Mouse (Mus musculus) embryonic fibroblast, embryonic 13.5 days (primary cell): ENCODE measurements around the gene Map4k1. TPM values are rescaled to one million over a fixed set of nuclear protein-coding genes. Genes with fewer than 3 reads are reported as not detected.

Experiments used
- H3K27ac ChIP-seq: 2 replicates; pipeline ENCODE4 v1.5.1; 2012; ENCODE audit warnings: low read length, control low read depth, inconsistent platforms; ENCODE audit not compliant: insufficient read depth
- H3K4me1 ChIP-seq: 2 replicates; pipeline ENCODE4 v1.6.1; 2011; ENCODE audit warnings: low read length; ENCODE audit not compliant: control insufficient read depth, insufficient read depth
- H3K4me3 ChIP-seq: 2 replicates; pipeline ENCODE4 v1.5.1; 2011; ENCODE audit warnings: mild to moderate bottlenecking, control low read depth, low read length; ENCODE audit not compliant: insufficient read depth
- CTCF ChIP-seq: IDR thresholded peaks from 2 replicates; pipeline ENCODE4 v1.5.1; 2011; ENCODE audit warnings: mild to moderate bottlenecking, control low read depth, low read length, moderate library complexity, borderline replicate concordance; ENCODE audit not compliant: insufficient read depth
- POLR2A ChIP-seq: IDR thresholded peaks from 2 replicates; pipeline ENCODE4 v1.6.1; 2011; ENCODE audit warnings: low read depth, mild to moderate bottlenecking, control low read depth, low read length, moderate library complexity
- polyA plus RNA-seq: library from polyadenylated mRNA; stranded (reverse); fragments of >200 nt; gene quantifications from 2 replicates; pipeline ENCODE4 v1.2.4, GENCODE M21; 2011; ENCODE audit warnings: low read depth; ENCODE audit not compliant: missing spikeins, insufficient read length

Map4k1 gene
- polyA plus RNA-seq, 1 experiment = 2.0 TPM

- Histone ChIP-seq H3K4me1 (peaks cover 8% of the 10 kb centered on the region), H3K4me3 (no peak overlapping the region)
Measured at GRCm38 (mm10) chr7:29022479-29022878, 40.6 kb downstream of the Map4k1 start.

GRCm38 (mm10) chr7:29023514-29023913 lies 41.7 kb downstream of the Map4k1 start:
- no peak overlapping the region for H3K4me3 ChIP-seq
- H3K27ac ChIP-seq = no peak overlapping the region
- peaks cover 8% of the 10 kb centered on the region for H3K4me1 ChIP-seq
- no peak for TF ChIP-seq CTCF

More at GRCm38 (mm10) chr7:29022479-29022878, 40.6 kb downstream of the Map4k1 start:
- TF ChIP-seq POLR2A (no peak), CTCF (no peak)
- H3K27ac ChIP-seq = no peak overlapping the region

DNA sequence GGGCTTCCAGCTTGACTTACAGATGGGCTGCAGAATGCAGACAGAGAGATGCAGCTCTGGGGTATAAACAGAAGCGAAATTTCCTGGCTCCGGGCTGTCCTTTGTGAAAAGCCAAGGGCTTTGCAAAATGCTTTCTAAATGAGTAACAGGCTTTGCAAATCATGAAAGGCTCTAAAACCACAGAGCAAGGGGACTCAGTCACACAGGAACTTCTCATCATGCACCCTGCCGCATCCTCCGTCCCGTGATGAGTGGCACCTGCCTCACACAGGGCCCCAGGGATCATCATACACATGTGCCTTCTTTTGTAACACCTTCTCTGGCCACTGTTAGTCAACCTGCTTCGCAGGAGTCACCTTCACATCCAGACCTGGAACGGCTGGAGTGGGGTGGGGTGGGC lies 43.7 kb downstream of the Map4k1 start:
- peaks cover 8% of the 10 kb centered on the region for H3K4me1 ChIP-seq
- H3K4me3 ChIP-seq = no peak overlapping the region
- TF ChIP-seq POLR2A (no peak), CTCF (no peak)
- peak overlapping the region; percentile 50 for H3K27ac ChIP-seq

DNA sequence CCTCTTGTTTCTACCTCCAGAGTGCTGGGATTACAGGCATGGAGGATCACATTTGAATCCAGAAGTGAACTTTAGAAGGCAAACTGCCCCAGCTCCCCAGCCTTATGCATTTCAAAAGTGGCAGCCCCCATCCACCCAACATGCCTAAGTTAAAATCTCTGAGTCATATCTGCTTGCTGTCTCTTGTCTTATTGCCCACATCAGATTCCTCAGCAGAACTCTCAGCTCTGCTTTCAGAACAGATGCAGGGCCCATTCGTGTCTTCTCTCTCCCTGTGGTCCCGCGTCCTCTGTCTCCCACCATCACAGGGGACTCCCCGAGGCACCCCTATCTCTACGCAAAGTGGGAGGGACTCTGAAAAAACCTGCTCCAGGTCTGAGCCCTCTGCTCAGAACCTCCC lies 44.3 kb downstream of the Map4k1 start:
- H3K4me1 ChIP-seq = peaks cover 8% of the 10 kb centered on the region
- TF ChIP-seq POLR2A (no peak), CTCF (no peak)
- peak overlapping the region; percentile 66 for H3K27ac ChIP-seq
- no peak overlapping the region for H3K4me3 ChIP-seq

DNA sequence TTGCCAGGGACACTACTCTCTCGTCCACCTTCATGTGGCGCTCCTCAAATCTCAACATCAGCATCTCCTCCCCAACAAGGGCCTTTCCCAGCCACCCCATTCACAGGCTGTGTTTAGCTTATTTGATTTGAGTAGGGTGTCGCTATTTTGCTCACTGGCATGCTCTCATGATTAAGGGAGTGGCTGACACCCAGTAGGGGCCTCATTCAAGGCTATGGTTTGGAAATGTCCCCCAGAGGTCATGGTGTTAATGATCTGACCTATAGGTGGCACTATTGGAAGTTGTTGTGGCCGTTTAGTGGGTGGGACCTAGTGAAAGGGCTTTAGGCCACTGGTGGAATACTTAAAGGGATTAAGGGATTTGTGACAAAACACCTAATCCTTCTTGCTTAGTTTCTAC lies 45.0 kb downstream of the Map4k1 start:
- TF ChIP-seq POLR2A (no peak), CTCF (no peak)
- H3K4me3 ChIP-seq = no peak overlapping the region
- H3K4me1 ChIP-seq = peaks cover 8% of the 10 kb centered on the region
- no peak overlapping the region for H3K27ac ChIP-seq

- Histone ChIP-seq H3K27ac (no peak overlapping the region), H3K4me1 (peaks cover 8% of the 10 kb centered on the region), H3K4me3 (no peak overlapping the region)
- TF ChIP-seq CTCF (no peak), POLR2A (no peak)
Measured at GRCm38 (mm10) chr7:29028761-29029160, 46.9 kb downstream of the Map4k1 start.

DNA sequence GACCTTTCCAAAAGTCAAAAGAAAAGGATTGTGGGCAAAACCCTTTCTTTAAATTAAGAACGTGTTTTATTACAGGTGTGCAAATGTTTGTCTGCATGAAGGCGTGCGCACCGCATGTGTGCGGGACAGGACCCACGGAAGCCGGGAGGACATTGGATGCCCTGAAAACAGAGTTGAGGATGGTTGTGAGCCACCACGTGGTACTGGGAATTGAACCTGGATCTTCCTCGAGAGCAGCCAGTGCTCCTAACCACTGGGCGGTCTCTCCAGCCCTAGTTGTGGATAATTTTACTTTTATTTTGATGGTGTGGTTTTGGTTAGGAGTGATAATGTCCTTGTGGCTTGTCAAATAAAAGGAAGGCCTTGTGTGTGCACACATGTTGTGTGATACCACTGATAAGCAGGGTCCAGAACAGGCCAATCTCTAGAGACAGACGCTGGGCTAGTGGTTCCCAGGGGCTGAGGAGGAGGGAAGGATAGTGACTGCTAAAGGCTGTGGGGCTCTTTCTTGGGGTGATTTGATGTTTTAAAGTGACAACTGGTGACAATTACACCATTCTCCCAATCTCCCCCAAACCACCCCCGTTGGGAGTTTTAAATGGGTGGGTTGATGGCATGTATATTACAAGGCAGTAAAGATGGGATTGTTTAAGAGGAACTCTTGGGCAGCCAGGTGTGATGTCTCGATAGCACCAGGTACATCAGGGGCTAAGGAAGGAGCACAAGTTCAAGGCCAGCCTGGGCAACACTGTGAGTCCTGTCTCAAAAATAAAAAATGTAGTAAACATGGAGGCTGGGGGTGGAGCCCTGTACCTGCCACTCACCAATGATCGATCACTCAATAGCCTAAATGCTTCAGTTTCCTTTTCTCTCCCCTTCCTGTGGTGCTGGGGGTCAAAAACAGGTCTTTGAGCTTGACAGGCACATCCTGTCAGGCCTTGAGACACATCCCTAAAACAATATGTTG lies 48.1 kb downstream of the Map4k1 start:
- Histone ChIP-seq H3K4me1 (peaks cover 8% of the 10 kb centered on the region), H3K27ac (no peak overlapping the region), H3K4me3 (no peak overlapping the region)
- TF ChIP-seq CTCF (no peak), POLR2A (no peak)

- Histone ChIP-seq H3K4me3 (no peak overlapping the region), H3K4me1 (peaks cover 2% of the 10 kb centered on the region; the same call in 1 of the 2 replicates), H3K27ac (no peak overlapping the region)
- TF ChIP-seq POLR2A (no peak), CTCF (no peak)
Measured at GRCm38 (mm10) chr7:29031641-29032040, 49.8 kb downstream of the Map4k1 start.

DNA sequence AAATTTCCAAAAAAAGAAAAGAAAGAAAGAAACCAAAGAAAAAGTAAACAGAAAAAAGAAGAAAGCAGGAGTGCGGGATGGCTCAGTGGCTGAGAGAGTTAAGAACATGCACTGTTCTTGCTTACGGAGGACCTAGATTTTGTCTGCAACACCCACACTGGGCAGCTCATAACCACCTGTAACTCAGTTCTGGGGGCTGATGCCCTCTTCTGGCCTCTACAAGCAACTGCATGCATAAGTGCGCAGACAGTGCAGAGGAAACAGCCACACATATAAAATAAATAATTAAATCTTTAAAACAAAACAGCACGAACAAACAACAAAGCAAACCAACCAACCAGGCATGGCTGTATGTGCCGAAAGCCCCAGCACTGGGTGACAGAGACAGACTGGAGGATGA lies 50.8 kb downstream of the Map4k1 start:
- Histone ChIP-seq H3K27ac (no peak overlapping the region), H3K4me1 (no peaks in the 10 kb centered on the region), H3K4me3 (no peak overlapping the region)
- TF ChIP-seq CTCF (no peak), POLR2A (no peak)

GRCm38 (mm10) chr7:29037261-29037660 lies 55.4 kb downstream of the Map4k1 start:
- Histone ChIP-seq H3K4me1 (no peaks in the 10 kb centered on the region; the same call in 1 of the 2 replicates), H3K4me3 (no peak overlapping the region), H3K27ac (no peak overlapping the region)
- TF ChIP-seq CTCF = no peak
- TF ChIP-seq POLR2A = no peak
